Mouse (Mus musculus) spleen, embryonic (tissue): ENCODE measurements around the gene Cdk14.

Experiments
- CTCF ChIA-PET: fragments of 350-600 bp; sonication (Branson Sonifier 250); formaldehyde crosslinking; loops from one replicate; lab custom pipeline; 2022; lab: Charles Lee

The Cdk14 gene

GRCm38 (mm10) chr5:5206012-5206411 is 214.1 kb downstream of the Cdk14 start:
- CTCF ChIA-PET, result no interaction called here

GRCm38 (mm10) chr5:5194562-5195221 is 225.4 kb downstream of the Cdk14 start:
- CTCF ChIA-PET, result no interaction called here

- CTCF ChIA-PET, result no interaction called here
Observed at GRCm38 (mm10) chr5:5189590-5189989, 230.5 kb downstream of the Cdk14 start.

GRCm38 (mm10) chr5:5185987-5186742 is 233.9 kb downstream of the Cdk14 start:
- CTCF ChIA-PET, result no interaction called here

- CTCF ChIA-PET, result no interaction called here
Observed at GRCm38 (mm10) chr5:5185521-5185920, 234.6 kb downstream of the Cdk14 start.

GRCm38 (mm10) chr5:5180711-5181110 is 239.4 kb downstream of the Cdk14 start:
- CTCF ChIA-PET, result no interaction called here

- CTCF ChIA-PET, result no interaction called here
Observed at GRCm38 (mm10) chr5:5180311-5180710, 239.8 kb downstream of the Cdk14 start.

- CTCF ChIA-PET, result no interaction called here
Observed at GRCm38 (mm10) chr5:5176052-5176451, 244.1 kb downstream of the Cdk14 start.

- CTCF ChIA-PET, result no interaction called here
Observed at GRCm38 (mm10) chr5:5175611-5176010, 244.5 kb downstream of the Cdk14 start.

- CTCF ChIA-PET, result no interaction called here
Observed at GRCm38 (mm10) chr5:5175090-5175489, 245.0 kb downstream of the Cdk14 start.

GRCm38 (mm10) chr5:5166086-5166485 is 254.0 kb downstream of the Cdk14 start:
- CTCF ChIA-PET, result no interaction called here

GRCm38 (mm10) chr5:5164326-5164725 is 255.8 kb downstream of the Cdk14 start:
- CTCF ChIA-PET, result no interaction called here

GRCm38 (mm10) chr5:5163823-5164222 is 256.3 kb downstream of the Cdk14 start:
- CTCF ChIA-PET, result no interaction called here

GRCm38 (mm10) chr5:5159521-5159920 is 260.6 kb downstream of the Cdk14 start:
- CTCF ChIA-PET, result no interaction called here

GRCm38 (mm10) chr5:5139855-5140254 is 280.3 kb downstream of the Cdk14 start:
- CTCF ChIA-PET, result no interaction called here

- CTCF ChIA-PET, result no interaction called here
Observed at GRCm38 (mm10) chr5:5134905-5135511, 285.1 kb downstream of the Cdk14 start.

GRCm38 (mm10) chr5:5134143-5134904 is 285.8 kb downstream of the Cdk14 start:
- CTCF ChIA-PET, result no interaction called here

GRCm38 (mm10) chr5:5128852-5129251 is 291.3 kb downstream of the Cdk14 start:
- CTCF ChIA-PET, result no interaction called here

- CTCF ChIA-PET, result no interaction called here
Observed at GRCm38 (mm10) chr5:5124645-5125044, 295.5 kb downstream of the Cdk14 start.

- CTCF ChIA-PET, result no interaction called here
Observed at GRCm38 (mm10) chr5:5116775-5117522, 303.2 kb downstream of the Cdk14 start.

- CTCF ChIA-PET, result no interaction called here
Observed at GRCm38 (mm10) chr5:5115546-5115945, 304.6 kb downstream of the Cdk14 start.
